Mouse (Mus musculus) lung, postnatal 0 days (tissue): ENCODE data around the gene Dlg2. TPM values are rescaled to one million over a fixed set of nuclear protein-coding genes. Genes with fewer than 3 reads are reported as not detected.

Experiments
- ATAC-seq: fragments of 200-750 bp; cut with Nextera tagmentation; 2 replicates; pipeline ENCODE4 v1.8.0; 2017; ENCODE audit warnings: moderate library complexity
- DNase-seq: peaks from one replicate; pipeline ENCODE4 v3.0.0-alpha.2; 2016; ENCODE audit warnings: low spot score
- H3K27ac ChIP-seq: fragments of 300-500 bp; sonication (generic); 2 replicates; pipeline ENCODE4 v1.5.1; 2014; ENCODE audit warnings: antibody characterized with exemption, mild to moderate bottlenecking, low read length, mixed read lengths
- H3K27me3 ChIP-seq: fragments of 300-500 bp; sonication (generic); replicated peaks from 2 replicates; pipeline ENCODE4 v1.6.1; 2014; ENCODE audit warnings: low read length, mixed read lengths; ENCODE audit not compliant: insufficient read depth
- H3K36me3 ChIP-seq: fragments of 300-500 bp; sonication (generic); 2 replicates; pipeline ENCODE4 v1.6.1; 2014; ENCODE audit warnings: low read length, mixed read lengths; ENCODE audit not compliant: insufficient read depth
- H3K4me1 ChIP-seq: fragments of 300-500 bp; sonication (generic); 2 replicates; pipeline ENCODE4 v1.6.1; 2014; ENCODE audit warnings: antibody characterized with exemption, low read depth, low read length, mixed read lengths; ENCODE audit not compliant: insufficient read depth
- H3K4me2 ChIP-seq: fragments of 300-500 bp; sonication (generic); replicated peaks from 2 replicates; pipeline ENCODE4 v1.6.1; 2014; ENCODE audit warnings: low read depth, mild to moderate bottlenecking, low read length, moderate library complexity, mixed read lengths
- H3K4me3 ChIP-seq: fragments of 300-500 bp; sonication (generic); 2 replicates; pipeline ENCODE4 v1.5.1; 2014; ENCODE audit warnings: low read depth, low read length
- H3K9ac ChIP-seq: fragments of 300-500 bp; sonication (generic); replicated peaks from 2 replicates; pipeline ENCODE4 v1.6.1; 2014; ENCODE audit warnings: low read depth, mild to moderate bottlenecking
- H3K9me3 ChIP-seq: fragments of 300-500 bp; sonication (generic); 2 replicates; pipeline ENCODE4 v1.6.1; 2016; ENCODE audit warnings: low read length, mixed read lengths
- CTCF ChIP-seq: IDR thresholded peaks from 2 replicates; pipeline ENCODE4 v1.5.1; 2016; ENCODE audit warnings: antibody characterized with exemption, mild to moderate bottlenecking
- EP300 ChIP-seq: IDR thresholded peaks from 2 replicates; pipeline ENCODE4 v1.6.1; 2016; ENCODE audit warnings: antibody characterized with exemption, mild to moderate bottlenecking, control low read depth
- WGBS: fragments of 180-500 bp; shearing (Covaris S2); extraction: QIAGEN DNeasy Blood & Tissue Kit; methylation state at CpG from one replicate; pipeline ENCODE4 v1.1.7; 2014; 5-methylcytosine and 5-hydroxymethylcytosine counted together
- polyA plus RNA-seq: library from polyadenylated mRNA; unstranded; fragments of >200 nt; fragmentation: Nextera tagmentation; extraction: Ambion mirVana; gene quantifications from 2 replicates; pipeline ENCODE4 v1.2.1, GENCODE M21; 2015

Gene Dlg2
- polyA plus RNA-seq, 1 experiment from 2014 or later: 0.43 TPM

GRCm38 (mm10) chr7:91810774-91811173 lies 1334.3 kb downstream of the Dlg2 start:
- Histone ChIP-seq H3K4me3 (no peak overlapping the region), H3K9ac (no peak overlapping the region), H3K9me3 (no peaks in the 10 kb centered on the region), H3K27ac (no peak overlapping the region), H3K4me1 (no peaks in the 10 kb centered on the region), H3K36me3 (no peaks in the 10 kb centered on the region), H3K4me2 (no peak overlapping the region), H3K27me3 (no peaks in the 10 kb centered on the region)
- ATAC-seq: no peak
- no peak for DNase-seq
- WGBS: 25% methylated on average over 2 of the region's 2 CpGs
- TF ChIP-seq EP300: no peak
- no peak for TF ChIP-seq CTCF

- Histone ChIP-seq H3K4me2 (no peak overlapping the region), H3K4me3 (no peak overlapping the region), H3K9ac (no peak overlapping the region), H3K27me3 (no peaks in the 10 kb centered on the region), H3K36me3 (no peaks in the 10 kb centered on the region), H3K4me1 (no peaks in the 10 kb centered on the region), H3K27ac (no peak overlapping the region), H3K9me3 (no peaks in the 10 kb centered on the region)
- no peak for DNase-seq
- 33% methylated on average over 1 of the region's 1 CpGs for WGBS
- TF ChIP-seq EP300: no peak
- no peak for TF ChIP-seq CTCF
- ATAC-seq: no peak
These were observed 1341.5 kb downstream of the Dlg2 start for GRCm38 (mm10) chr7:91818004-91818403.

DNA sequence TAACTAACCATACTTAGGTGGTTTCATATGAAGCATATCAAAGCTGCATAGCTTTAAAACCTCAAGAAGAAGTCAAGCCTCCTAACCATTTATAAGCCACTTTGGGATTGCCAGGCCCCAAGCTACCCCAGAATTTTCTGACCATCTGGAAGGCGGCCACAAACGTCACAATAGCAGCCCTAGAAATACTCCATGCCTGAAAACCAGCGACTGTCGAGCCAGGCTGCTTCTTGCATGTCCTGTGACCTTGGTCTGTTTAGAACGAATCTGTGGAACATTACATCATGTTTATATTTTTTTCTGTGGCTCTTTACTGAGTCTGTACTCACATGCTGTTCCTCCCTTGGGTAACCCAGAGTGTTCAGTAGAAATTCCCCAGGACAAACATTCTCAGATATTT lies 1355.7 kb downstream of the Dlg2 start:
- Histone ChIP-seq H3K9me3 (no peaks in the 10 kb centered on the region), H3K27ac (no peak overlapping the region), H3K4me1 (no peaks in the 10 kb centered on the region), H3K9ac (no peak overlapping the region), H3K36me3 (no peaks in the 10 kb centered on the region), H3K4me2 (no peak overlapping the region), H3K4me3 (no peak overlapping the region), H3K27me3 (no peaks in the 10 kb centered on the region)
- TF ChIP-seq CTCF (no peak), EP300 (no peak)
- DNase-seq (no peak), ATAC-seq (no peak)
- 63% methylated on average over 5 of the region's 5 CpGs for WGBS

DNA sequence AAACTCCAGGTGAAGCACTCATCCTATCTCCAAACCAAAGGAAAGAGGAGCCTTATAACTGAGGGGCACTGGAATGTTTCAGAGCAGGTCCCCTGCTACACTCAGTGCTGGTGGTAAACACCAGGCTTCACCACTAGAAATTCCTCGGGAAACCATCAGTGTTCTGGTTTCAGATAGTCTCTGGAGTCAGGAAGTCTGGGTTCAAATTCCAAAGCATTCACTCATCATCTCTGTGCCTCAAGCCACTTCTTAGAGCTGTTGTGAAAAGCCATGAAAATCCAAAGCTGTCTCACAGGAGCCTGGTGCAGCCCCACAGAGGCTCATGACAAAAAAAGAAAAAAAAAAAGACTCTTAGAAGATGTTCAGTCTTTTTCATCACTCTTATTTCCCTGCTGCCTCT lies 1369.3 kb downstream of the Dlg2 start:
- no peaks in the 10 kb centered on the region for H3K27me3 ChIP-seq
- no peak for DNase-seq
- no peak overlapping the region for H3K27ac ChIP-seq
- H3K4me3 ChIP-seq: no peak overlapping the region
- ATAC-seq: no peak; the same call in 1 of the 2 replicates
- H3K9ac ChIP-seq: no peak overlapping the region
- TF ChIP-seq EP300 (no peak), CTCF (no peak)
- H3K36me3 ChIP-seq: no peaks in the 10 kb centered on the region
- H3K4me2 ChIP-seq: no peak overlapping the region
- no peaks in the 10 kb centered on the region for H3K9me3 ChIP-seq
- no peaks in the 10 kb centered on the region for H3K4me1 ChIP-seq
- WGBS: 13% methylated on average over 1 of the region's 1 CpGs

GRCm38 (mm10) chr7:91849364-91849763 lies 1372.9 kb downstream of the Dlg2 start:
- TF ChIP-seq CTCF (no peak), EP300 (peak; percentile 40; the same call in 1 of the 2 replicates)
- Histone ChIP-seq H3K4me1 (no peaks in the 10 kb centered on the region), H3K9ac (no peak overlapping the region), H3K27me3 (no peaks in the 10 kb centered on the region), H3K27ac (no peak overlapping the region), H3K36me3 (no peaks in the 10 kb centered on the region), H3K9me3 (no peaks in the 10 kb centered on the region), H3K4me3 (no peak overlapping the region), H3K4me2 (no peak overlapping the region)
- ATAC-seq (peak; percentile 79), DNase-seq (peak; percentile 45)

- H3K27ac ChIP-seq: no peak overlapping the region
- no peaks in the 10 kb centered on the region for H3K4me1 ChIP-seq
- ATAC-seq (peak; percentile 67), DNase-seq (peak; percentile 63)
- H3K9ac ChIP-seq: no peak overlapping the region
- H3K4me2 ChIP-seq: no peak overlapping the region
- H3K4me3 ChIP-seq: no peak overlapping the region
- H3K27me3 ChIP-seq: no peaks in the 10 kb centered on the region
- TF ChIP-seq CTCF: no peak
- peak; percentile 21; the same call in 1 of the 2 replicates for TF ChIP-seq EP300
- H3K9me3 ChIP-seq: no peaks in the 10 kb centered on the region
- H3K36me3 ChIP-seq: no peaks in the 10 kb centered on the region
- 28% methylated on average over 4 of the region's 4 CpGs for WGBS
These were observed 1377.2 kb downstream of the Dlg2 start for GRCm38 (mm10) chr7:91853653-91854052.

DNA sequence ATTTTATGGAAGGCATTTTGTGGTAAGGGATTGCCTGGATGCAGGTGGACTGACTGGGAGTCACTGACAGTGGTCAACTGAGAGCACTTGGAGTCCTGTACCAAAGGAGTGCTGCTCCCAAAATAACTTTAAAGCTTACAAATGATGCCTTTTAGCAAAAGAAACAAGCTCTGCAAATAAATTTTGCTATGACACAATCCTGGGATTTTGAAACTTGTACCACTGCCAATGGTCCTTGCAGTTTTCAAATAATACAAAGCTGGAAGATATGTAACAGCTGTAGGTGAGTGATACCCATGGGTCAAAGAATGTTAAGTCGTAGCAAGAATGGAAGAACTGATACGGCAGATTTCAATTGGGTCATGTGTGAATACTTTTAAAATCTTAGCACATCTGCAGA lies 1380.5 kb downstream of the Dlg2 start:
- no peak overlapping the region for H3K27ac ChIP-seq
- no peak overlapping the region for H3K4me3 ChIP-seq
- no peaks in the 10 kb centered on the region for H3K36me3 ChIP-seq
- ATAC-seq (no peak), DNase-seq (peak; percentile 6)
- TF ChIP-seq EP300: no peak
- no peak for TF ChIP-seq CTCF
- WGBS: 55% methylated on average over 2 of the region's 2 CpGs
- no peaks in the 10 kb centered on the region for H3K27me3 ChIP-seq
- no peaks in the 10 kb centered on the region for H3K4me1 ChIP-seq
- H3K4me2 ChIP-seq: no peak overlapping the region
- H3K9me3 ChIP-seq: no peaks in the 10 kb centered on the region
- no peak overlapping the region for H3K9ac ChIP-seq
